Mouse (Mus musculus) effector memory CD4-positive, alpha-beta T cell, adult 7 months (primary cell): ENCODE measurements around the gene Dnah7c. TPM values are rescaled to one million over a fixed set of nuclear protein-coding genes. Genes with fewer than 3 reads are reported as not detected.

ENCODE experiments used
- polyA plus RNA-seq: library from polyadenylated mRNA; unstranded; fragments of 100-300 nt; shearing (Covaris generic); gene quantifications from one replicate; pipeline ENCODE4 v1.2.1, GENCODE M21; 2017

The Dnah7c gene
- polyA plus RNA-seq: 0.41 TPM

GRCm38 (mm10) chr1:46425137-46425925, at the start of gene Dnah7c:
TSS of gene Dnah7c (plus strand) at chr1:46425592.

